Mouse (Mus musculus): ENCODE data around the gene Ndufa8.

DNA sequence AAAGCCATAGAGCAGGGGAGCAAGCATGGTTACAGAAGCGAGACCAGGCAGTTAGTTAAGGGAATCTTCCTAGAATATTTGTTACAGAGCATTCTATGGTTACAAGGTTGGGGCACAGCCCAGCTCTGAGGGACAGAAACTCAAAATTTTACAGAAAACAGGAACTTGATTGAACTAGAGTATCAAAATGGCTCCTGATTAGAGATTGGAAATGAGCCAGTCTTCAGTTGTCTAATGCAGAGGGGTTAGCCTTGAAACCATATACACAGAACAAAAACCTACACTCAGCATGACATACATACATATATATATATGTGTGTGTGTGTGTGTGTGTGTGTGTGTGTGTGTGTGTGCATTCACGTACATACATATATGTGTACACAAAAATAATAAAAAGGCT lies 55.7 kb downstream of the Ndufa8 start:
- TF ChIP-seq CTCF (IDR thresholded peaks at IDR 0.05; ENCODE audit: extremely low read depth, insufficient read depth, low read length) (no peak), POLR2A (IDR thresholded peaks at IDR 0.05; ENCODE audit: extremely low read depth, insufficient read depth, low read length) (no peak)

Measured in cortical plate, adult 2 months (tissue).